Mouse (Mus musculus) limb, embryonic 11.5 days (tissue): ENCODE results near the gene Tgtp1. TPM values are rescaled to one million over a fixed set of nuclear protein-coding genes. Genes with fewer than 3 reads are reported as not detected.
"Not testable (repeated sequence)": the region's sequence is repeated elsewhere in the genome, so short reads cannot be mapped to it uniquely, and the experiment has no call there.

Source experiments
- ATAC-seq: fragments of 200-750 bp; cut with Nextera tagmentation; 2 replicates; pipeline ENCODE4 v1.8.0; 2017; ENCODE audit warnings: low read depth; ENCODE audit not compliant: insufficient number of reproducible peaks, low FRiP score, low TSS enrichment
- DNase-seq: peaks from one replicate; pipeline ENCODE4 v3.0.0-alpha.2; 2015; ENCODE audit warnings: low spot score
- H3K27ac ChIP-seq: fragments of 300-500 bp; sonication (generic); replicated peaks from 2 replicates; pipeline ENCODE4 v1.5.1; 2014; ENCODE audit warnings: low read depth, mild to moderate bottlenecking, low read length
- H3K27me3 ChIP-seq: fragments of 300-500 bp; sonication (generic); 2 replicates; pipeline ENCODE4 v1.6.1; 2014; ENCODE audit warnings: mild to moderate bottlenecking, low read length, mixed read lengths; ENCODE audit not compliant: control insufficient read depth, insufficient read depth
- H3K36me3 ChIP-seq: fragments of 300-500 bp; sonication (generic); 2 replicates; pipeline ENCODE4 v1.6.1; 2014; ENCODE audit warnings: mild to moderate bottlenecking, low read length, moderate library complexity, mixed read lengths; ENCODE audit not compliant: control insufficient read depth, insufficient read depth
- H3K4me1 ChIP-seq: fragments of 300-500 bp; sonication (generic); 2 replicates; pipeline ENCODE4 v1.6.1; 2014; ENCODE audit warnings: low read length, mixed read lengths; ENCODE audit not compliant: control insufficient read depth, insufficient read depth
- H3K4me2 ChIP-seq: fragments of 300-500 bp; sonication (generic); 2 replicates; pipeline ENCODE4 v1.6.1; 2014; ENCODE audit warnings: low read depth, mild to moderate bottlenecking, moderate library complexity; ENCODE audit not compliant: severe bottlenecking
- H3K4me3 ChIP-seq: fragments of 300-500 bp; sonication (generic); 2 replicates; pipeline ENCODE4 v1.5.1; 2014; ENCODE audit warnings: low read depth, low read length
- H3K9ac ChIP-seq: fragments of 300-500 bp; sonication (generic); 2 replicates; pipeline ENCODE4 v1.6.1; 2014; ENCODE audit warnings: mild to moderate bottlenecking, low read length
- H3K9me3 ChIP-seq: fragments of 300-500 bp; sonication (generic); 2 replicates; pipeline ENCODE4 v1.6.1; 2016; ENCODE audit warnings: low read length; ENCODE audit not compliant: control insufficient read depth
- WGBS: fragments of 180-500 bp; shearing (Covaris S2); extraction: QIAGEN DNeasy Blood & Tissue Kit; methylation state at CpG from one replicate; pipeline ENCODE4 v1.1.7; 2014; 5-methylcytosine and 5-hydroxymethylcytosine counted together
- polyA plus RNA-seq: library from polyadenylated mRNA; unstranded; fragments of >200 nt; fragmentation: Nextera tagmentation; extraction: Ambion mirVana; gene quantifications from 2 replicates; pipeline ENCODE4 v1.2.1, GENCODE M21; 2014

The Tgtp1 gene
- polyA plus RNA-seq: not detected in 2 replicates

DNA sequence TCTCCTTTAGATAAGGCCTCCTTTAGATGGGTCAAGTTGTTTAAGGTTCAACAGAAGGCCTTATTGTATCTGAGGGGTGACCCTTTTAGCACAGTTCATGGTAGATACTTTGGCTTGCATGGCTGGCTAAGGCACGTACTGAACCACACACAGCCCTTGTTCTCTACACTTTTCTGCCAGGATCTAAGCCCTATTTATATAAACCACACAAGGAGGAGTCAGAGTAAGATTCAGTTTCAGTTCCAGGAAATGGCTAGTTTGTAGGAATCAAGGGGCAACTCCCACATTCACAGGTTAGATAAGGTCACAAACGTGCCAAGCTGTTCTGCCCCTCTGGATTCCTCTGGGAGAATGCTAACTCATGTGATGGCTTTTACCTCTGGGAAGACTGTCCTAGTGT lies at the start of gene Tgtp1:
Tgtp1 (minus strand) TSS at position 155 of the 400 bp plus-strand sequence.
- not testable (repeated sequence) for H3K27me3 ChIP-seq, H3K27ac ChIP-seq, H3K4me3 ChIP-seq, H3K9ac ChIP-seq, H3K4me1 ChIP-seq, H3K9me3 ChIP-seq, ATAC-seq, DNase-seq, H3K4me2 ChIP-seq, H3K36me3 ChIP-seq
- WGBS: 60% methylated on average over 2 of the region's 2 CpGs

- not testable (repeated sequence) for H3K4me2 ChIP-seq, DNase-seq, H3K27ac ChIP-seq, H3K36me3 ChIP-seq, H3K9me3 ChIP-seq, H3K27me3 ChIP-seq, H3K9ac ChIP-seq, H3K4me3 ChIP-seq, ATAC-seq, H3K4me1 ChIP-seq
These were observed 18.1 kb upstream of the Tgtp1 start for GRCm38 (mm10) chr11:49012074-49012473.

DNA sequence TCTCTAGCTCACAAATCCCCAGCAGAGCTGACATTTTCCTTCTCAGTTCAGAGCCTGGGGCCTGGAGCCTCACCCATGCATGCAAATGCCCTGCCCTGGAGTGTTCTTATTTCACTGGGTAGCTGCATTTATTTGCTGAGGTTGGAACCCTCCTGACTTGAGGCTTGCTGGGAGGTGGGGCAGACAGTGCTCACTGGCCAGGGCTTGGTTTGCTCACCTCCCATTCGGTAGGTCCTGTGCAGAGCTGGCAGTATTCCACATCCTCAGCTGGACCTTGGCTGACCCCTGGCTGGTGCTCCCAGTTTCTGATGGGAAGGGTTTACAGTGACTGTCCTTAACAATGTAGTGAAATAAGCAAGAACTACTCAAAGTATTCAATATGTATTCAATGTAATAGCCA lies 12.8 kb upstream of the Tgtp1 start:
- H3K4me2 ChIP-seq, ATAC-seq, H3K9ac ChIP-seq, H3K27ac ChIP-seq, H3K9me3 ChIP-seq, H3K27me3 ChIP-seq, DNase-seq, H3K4me3 ChIP-seq, H3K36me3 ChIP-seq, H3K4me1 ChIP-seq: not testable (repeated sequence)
- 67% methylated on average over 1 of the region's 1 CpGs for WGBS

- H3K4me2 ChIP-seq, H3K27ac ChIP-seq, H3K36me3 ChIP-seq, H3K4me1 ChIP-seq, H3K27me3 ChIP-seq, H3K4me3 ChIP-seq, H3K9ac ChIP-seq, DNase-seq, H3K9me3 ChIP-seq, ATAC-seq: not testable (repeated sequence)
- WGBS: 73% methylated on average over 2 of the region's 2 CpGs
These were observed 12.3 kb upstream of the Tgtp1 start for GRCm38 (mm10) chr11:49006317-49006716.

DNA sequence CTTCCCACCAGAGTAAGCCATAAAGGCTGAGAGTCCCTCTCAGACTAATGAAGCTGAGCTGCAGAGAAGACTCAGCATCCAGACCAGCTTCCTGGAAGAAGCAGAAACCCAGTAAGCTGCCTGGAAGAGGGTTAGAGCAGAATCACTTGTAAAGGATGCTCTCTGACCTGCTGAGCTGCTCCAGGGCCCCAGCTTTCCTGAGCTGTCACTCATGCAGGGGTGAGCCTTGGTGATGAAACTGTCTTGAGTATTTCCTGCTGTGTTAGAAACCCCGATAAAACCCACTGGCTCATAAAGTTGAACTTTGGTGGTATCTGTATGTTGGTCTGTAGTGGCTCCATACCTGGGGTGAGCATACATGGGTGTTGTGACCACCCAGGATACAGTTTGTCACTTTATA lies 6.4 kb upstream of the Tgtp1 start:
- not testable (repeated sequence) for DNase-seq, H3K27me3 ChIP-seq, H3K27ac ChIP-seq, H3K4me1 ChIP-seq, H3K4me2 ChIP-seq, H3K4me3 ChIP-seq, H3K36me3 ChIP-seq, H3K9me3 ChIP-seq, ATAC-seq, H3K9ac ChIP-seq
- WGBS: 76% methylated on average over 1 of the region's 1 CpGs

DNA sequence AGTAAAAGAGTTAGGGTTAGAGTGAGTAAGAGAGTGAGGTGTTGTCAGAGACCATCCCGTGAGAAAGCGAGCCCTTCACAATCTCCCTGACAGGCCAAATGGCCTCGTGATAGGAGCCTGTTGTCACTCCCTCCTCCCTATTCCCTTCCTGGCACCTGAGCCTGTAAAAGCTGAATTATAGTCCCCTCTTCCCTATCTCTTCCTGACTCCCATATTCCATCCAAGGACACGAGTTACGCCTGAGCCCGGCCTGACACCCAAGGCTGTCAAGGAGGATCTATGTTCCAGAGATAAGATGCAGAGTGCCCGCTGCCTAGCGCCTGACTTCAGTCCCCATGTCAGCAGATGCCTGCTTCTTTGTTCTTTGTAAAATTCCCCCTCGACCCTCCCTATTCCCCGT lies 676 bp downstream of the Tgtp1 start:
- H3K9ac ChIP-seq, H3K36me3 ChIP-seq, DNase-seq, ATAC-seq, H3K27me3 ChIP-seq, H3K4me2 ChIP-seq, H3K4me1 ChIP-seq, H3K9me3 ChIP-seq, H3K4me3 ChIP-seq, H3K27ac ChIP-seq: not testable (repeated sequence)
- 19% methylated on average over 10 of the region's 10 CpGs for WGBS

GRCm38 (mm10) chr11:48991740-48992520 lies 2.0 kb downstream of the Tgtp1 start, which contains the start of gene Gm12185:
Gm12185 (minus strand) TSS chr11:48992226.
- WGBS: 60% methylated on average over 4 of the region's 4 CpGs
- not testable (repeated sequence) for H3K4me1 ChIP-seq, H3K4me3 ChIP-seq

GRCm38 (mm10) chr11:48989981-48990380 lies 4.0 kb downstream of the Tgtp1 start:
- H3K4me1 ChIP-seq, H3K4me2 ChIP-seq, H3K36me3 ChIP-seq, H3K27ac ChIP-seq, H3K9me3 ChIP-seq, H3K27me3 ChIP-seq, H3K9ac ChIP-seq, H3K4me3 ChIP-seq, DNase-seq, ATAC-seq: not testable (repeated sequence)
- 48% methylated on average over 1 of the region's 2 CpGs for WGBS

More at GRCm38 (mm10) chr11:48991740-48992520, 2.0 kb downstream of the Tgtp1 start, which contains the start of gene Gm12185:
- ATAC-seq, H3K27me3 ChIP-seq, H3K36me3 ChIP-seq, DNase-seq, H3K4me2 ChIP-seq, H3K9ac ChIP-seq, H3K27ac ChIP-seq, H3K9me3 ChIP-seq: not testable (repeated sequence)
